Mouse (Mus musculus) liver, adult (tissue): ENCODE data around the gene Cyp2d26.
A peak's percentile ranks its signal among the peaks of the same experiment; 100 is the strongest.

Experiments
- GATA4 ChIP-seq: IDR thresholded peaks from 2 replicates; pipeline ENCODE4 v1.6.1; 2014; ENCODE audit warnings: mild to moderate bottlenecking, low read length; ENCODE audit not compliant: insufficient replicate concordance

Gene Cyp2d26

DNA sequence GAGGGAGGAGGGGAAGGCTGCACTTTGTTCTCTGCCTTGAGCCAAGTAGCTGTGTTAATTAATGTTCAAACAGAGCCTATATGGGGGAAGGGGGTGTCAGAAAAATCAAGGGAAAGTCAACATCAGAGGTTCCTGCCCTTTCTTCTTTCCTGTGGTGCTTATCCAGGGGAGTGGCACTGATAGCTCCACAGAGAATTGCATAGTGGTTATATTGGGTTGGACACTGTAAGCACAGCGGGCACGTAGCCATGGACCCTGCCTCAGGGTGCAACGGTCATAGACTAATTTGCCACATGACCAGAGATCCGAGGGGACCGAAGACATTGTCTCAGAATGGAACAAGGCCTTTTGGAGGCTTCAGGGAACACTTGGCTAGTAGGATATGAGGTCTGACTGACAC, at the start of gene Cyp2d26:
Gene Cyp2d26, minus strand, starts transcription at position 18 of the 400 bp plus-strand sequence.
- peak; percentile 75; the same call in 1 of the 2 replicates for TF ChIP-seq GATA4

- no peak for TF ChIP-seq GATA4
Measured at GRCm38 (mm10) chr15:82839146-82839545, 45.1 kb upstream of the Cyp2d26 start.

GRCm38 (mm10) chr15:82829917-82830316, 35.8 kb upstream of the Cyp2d26 start:
- no peak for TF ChIP-seq GATA4

- TF ChIP-seq GATA4, result no peak
Measured at GRCm38 (mm10) chr15:82825866-82826265, 31.8 kb upstream of the Cyp2d26 start.

GRCm38 (mm10) chr15:82822347-82822746, 28.3 kb upstream of the Cyp2d26 start:
- no peak for TF ChIP-seq GATA4

DNA sequence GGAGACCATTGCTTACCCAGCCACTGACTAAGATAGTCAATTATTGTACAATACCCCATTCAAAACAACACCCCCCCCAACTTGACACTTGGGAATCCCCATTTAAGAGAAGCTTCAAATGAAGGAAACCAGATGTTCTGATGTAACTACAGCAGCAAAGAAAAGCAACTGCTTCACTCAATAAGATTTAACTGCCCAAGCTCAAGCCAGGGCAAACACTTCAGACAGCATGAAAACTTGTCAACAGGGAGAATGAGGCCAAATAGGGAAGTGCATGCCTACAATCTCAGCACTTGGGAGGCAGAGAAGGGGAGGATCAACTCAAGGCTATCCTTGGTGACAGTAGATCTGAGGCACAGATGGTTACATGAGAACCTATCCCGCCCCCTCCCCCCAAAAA, 27.6 kb upstream of the Cyp2d26 start:
- TF ChIP-seq GATA4, result no peak

DNA sequence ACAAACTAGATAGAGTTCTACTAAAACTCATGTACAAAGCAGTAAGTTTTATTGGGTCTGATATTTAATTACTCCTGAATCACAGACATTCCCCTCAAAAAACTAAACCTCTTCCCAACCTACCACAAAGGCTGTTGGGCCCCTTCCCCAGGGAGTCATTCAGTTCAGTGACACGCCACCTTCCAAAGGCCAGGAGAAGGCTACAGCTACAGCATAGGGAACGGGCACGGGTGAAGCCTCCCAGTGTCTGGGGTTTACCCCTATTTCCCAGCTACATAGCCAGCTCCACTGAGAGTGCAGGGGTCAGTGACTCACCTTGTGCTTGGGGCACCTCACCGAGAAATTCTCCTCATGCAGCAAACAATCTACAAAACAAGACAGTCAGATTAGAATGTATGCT, 21.2 kb upstream of the Cyp2d26 start:
- no peak for TF ChIP-seq GATA4

DNA sequence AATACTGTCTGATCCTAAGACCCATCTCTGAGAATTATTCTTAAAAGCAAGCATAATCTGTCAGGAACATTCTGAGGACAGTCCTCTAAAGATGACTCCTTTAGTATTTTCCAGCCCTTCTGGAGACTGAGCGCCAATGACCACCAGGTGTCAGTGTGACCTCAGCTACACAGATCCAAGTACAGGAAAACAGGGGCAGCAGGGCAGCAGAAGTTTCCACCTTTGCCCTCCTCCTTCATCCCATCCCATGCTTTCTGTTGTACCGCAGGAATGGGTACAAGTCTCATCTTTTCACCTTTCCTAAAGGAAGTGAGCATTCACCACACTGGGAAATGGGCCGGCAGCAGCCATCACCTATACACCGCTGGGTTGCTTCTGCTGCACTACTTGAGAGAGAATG, 20.7 kb upstream of the Cyp2d26 start:
- no peak for TF ChIP-seq GATA4

DNA sequence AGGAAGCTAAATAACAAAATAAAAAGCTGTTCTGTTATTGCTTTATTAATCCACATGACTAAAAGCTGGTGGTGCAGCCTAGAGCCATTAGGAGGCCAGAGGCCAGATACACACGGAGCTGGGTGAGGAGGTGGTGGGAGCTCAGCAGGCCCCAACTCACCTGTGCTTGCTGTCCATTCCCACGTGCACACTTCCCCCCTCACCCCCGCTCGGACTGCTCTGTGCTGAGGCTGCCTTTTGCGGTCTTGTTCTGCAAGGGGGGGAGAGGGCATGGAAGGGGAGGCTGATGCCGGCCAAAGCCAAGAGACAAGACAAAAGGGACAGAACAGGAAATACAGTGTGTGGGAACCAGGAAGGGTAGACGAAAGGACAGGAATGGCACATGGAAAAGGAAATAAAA, 20.2 kb upstream of the Cyp2d26 start:
- TF ChIP-seq GATA4, result no peak

DNA sequence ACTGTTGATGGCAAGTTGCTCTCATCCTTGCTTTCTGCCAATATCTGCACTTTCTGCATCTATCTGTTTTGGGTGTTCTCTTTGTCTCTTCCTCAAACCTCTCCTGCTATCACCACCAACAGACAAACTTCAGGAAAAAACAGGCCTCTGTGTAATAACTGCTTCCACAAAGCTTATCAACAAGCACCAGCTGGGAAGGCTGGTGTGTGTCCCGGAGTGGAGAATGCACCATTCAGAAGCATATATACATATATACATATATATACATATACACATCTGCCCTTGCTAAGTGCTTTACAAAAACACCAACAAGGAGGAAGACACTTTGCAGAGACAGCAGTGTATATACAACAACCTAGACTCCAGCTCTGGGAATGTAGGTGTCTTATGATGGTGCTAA, 16.5 kb upstream of the Cyp2d26 start:
- no peak for TF ChIP-seq GATA4

- no peak for TF ChIP-seq GATA4
Measured at GRCm38 (mm10) chr15:82809511-82809910, 15.4 kb upstream of the Cyp2d26 start.

GRCm38 (mm10) chr15:82806969-82807763, 13.1 kb upstream of the Cyp2d26 start:
- no peak for TF ChIP-seq GATA4

- no peak for TF ChIP-seq GATA4
Measured at GRCm38 (mm10) chr15:82804708-82805639, 10.9 kb upstream of the Cyp2d26 start.

DNA sequence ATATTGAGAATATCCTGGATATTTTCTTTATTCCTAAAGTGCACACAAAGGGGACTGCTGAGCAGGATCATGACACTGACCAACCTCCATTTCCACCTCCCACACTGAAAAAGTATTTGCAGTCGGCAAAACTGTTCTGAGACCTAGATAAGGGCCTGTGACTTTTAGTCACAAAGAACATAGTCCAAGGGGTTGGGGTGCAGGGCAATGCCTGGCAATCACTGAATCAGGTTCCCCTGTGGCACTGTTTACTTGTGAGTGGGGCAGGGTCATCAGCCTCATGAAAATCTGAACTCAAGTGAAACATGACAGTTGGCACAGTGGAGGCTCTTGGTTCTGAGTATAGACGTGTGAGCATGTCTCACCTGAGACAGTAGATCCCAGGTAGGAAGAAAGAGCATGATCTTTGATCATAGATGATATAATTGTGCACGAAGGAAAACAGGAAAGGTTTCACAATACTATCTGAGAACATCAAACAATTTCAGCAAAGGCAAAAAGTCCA, 1.9 kb upstream of the Cyp2d26 start:
- peak; percentile 78; the same call in 1 of the 2 replicates for TF ChIP-seq GATA4

DNA sequence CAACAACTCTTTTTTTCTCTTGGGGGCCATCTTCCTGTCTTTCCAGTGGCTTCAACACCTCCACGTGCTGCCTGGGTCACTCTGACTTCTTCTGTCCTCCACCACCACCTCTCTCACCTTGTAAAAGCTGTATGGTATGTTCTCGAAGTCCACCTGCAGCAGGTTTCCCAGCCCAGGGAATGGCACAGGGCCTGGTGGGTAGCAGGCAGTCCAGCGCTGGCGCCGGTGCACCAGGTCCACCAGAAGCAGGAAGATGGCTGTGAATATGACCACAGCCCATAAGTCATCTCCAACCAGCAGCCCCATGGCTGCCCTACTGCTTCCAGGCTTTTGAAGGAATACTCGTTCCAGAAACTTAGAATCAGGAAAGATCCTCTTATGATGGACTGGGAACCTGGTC, 226 bp downstream of the Cyp2d26 start:
- no peak for TF ChIP-seq GATA4

DNA sequence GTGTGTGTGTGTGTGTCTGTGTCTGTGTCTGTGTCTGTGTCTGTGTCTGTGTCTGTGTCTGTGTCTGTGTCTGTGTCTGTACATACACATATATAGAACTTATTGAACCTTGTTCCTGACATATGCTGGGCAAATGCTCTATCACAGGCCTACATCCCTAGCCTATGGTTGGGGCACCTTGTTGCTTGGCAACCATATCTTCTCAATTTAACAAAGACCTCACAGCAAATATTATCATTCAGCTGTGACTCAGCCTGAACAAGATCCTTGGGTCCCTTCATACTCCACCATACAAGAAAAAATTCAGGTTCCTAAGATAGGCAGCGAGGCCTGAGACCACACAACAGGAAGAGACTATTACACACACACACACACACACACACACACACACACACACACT, 640 bp downstream of the Cyp2d26 start:
- TF ChIP-seq GATA4, result no peak
